In the genomic region with DNA sequence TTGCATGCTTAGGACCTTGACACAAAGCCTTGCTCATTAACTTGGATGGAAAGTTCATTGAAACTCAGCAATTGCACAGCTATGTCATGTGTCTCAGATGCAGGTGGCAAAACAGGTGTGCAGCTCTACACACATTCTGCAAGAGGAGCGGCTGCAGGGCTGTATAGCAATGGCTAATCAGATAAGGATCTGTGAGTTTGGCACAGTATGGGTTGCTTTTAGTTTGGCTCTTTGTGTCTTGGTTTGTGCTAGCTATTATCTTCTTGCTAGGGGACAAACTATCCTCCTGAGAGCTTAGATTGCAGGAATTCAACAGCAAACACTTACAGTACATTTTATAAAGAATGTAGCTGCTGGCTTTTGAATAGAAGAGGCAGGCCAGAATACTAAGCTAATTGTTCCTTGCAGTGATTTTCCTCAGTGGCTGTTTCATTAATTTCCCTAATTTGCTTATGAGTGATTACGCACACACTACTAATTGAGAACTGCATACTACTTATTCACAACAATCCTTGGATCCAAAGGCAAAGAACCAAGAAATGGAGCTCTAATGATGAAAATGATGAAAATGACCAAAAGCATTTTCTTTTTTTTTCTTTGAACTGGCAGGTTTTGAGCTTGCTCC, we compare ENCODE assay signal across 30 mouse cellular contexts.
DNase-seq lines count a peak whose midpoint lies in the region; ATAC-seq lines count a peak whose summit lies in the region.
"Had no signal": no experiment of that assay in that cellular context is flagged by ENCODE, and none has a peak within 500 bp of the region (broad histone marks: within the 10 kb centered on the region; RNA-seq: fewer than 3 reads in every experiment).

No protein-coding gene starts in this region.

- no peak overlapping the region for H3K9ac ChIP-seq in hindbrain, embryonic 16.5 days (ENCODE audit: low read depth, low read length)
- no peak overlapping the region for H3K9ac ChIP-seq in hindbrain, embryonic 14.5 days
- no peak overlapping the region for H3K9ac ChIP-seq in forebrain, embryonic 14.5 days (ENCODE audit: low read length)
- no peak overlapping the region for H3K9ac ChIP-seq in midbrain, embryonic 16.5 days (ENCODE audit: low read depth, low read length)
- H3K9ac ChIP-seq: limb, embryonic 15.5 days; liver, embryonic 13.5 days had no signal

- ATAC-seq in hindbrain, embryonic 16.5 days: peak; percentile 68; the same call in 1 of the 2 replicates
- no peak for ATAC-seq in hindbrain, embryonic 14.5 days (ENCODE audit: low FRiP score)
- ATAC-seq in forebrain, embryonic 14.5 days: peak; percentile 83
- peak; percentile 62 for ATAC-seq in midbrain, embryonic 16.5 days
- ATAC-seq: activated CD4-positive, CD25-positive, alpha-beta regulatory T cell, adult 4 months; CD4-positive, CD25-positive, alpha-beta regulatory T cell, adult 4 months; hindbrain, postnatal 0 days; intestine, embryonic 16.5 days; lung, postnatal 0 days had no signal

- no peaks in the 10 kb centered on the region for H3K36me3 ChIP-seq in hindbrain, embryonic 16.5 days (ENCODE audit: control insufficient read depth, insufficient read depth, low read length)
- H3K36me3 ChIP-seq in hindbrain, embryonic 14.5 days (replicated peaks; ENCODE audit: control insufficient read depth, insufficient read depth): no peaks in the 10 kb centered on the region
- H3K36me3 ChIP-seq in forebrain, embryonic 14.5 days (ENCODE audit: control insufficient read depth, insufficient read depth, low read length): no peaks in the 10 kb centered on the region
- H3K36me3 ChIP-seq in midbrain, embryonic 16.5 days (ENCODE audit: control insufficient read depth, insufficient read depth, low read length): no peaks in the 10 kb centered on the region
- H3K36me3 ChIP-seq: limb, embryonic 10.5 days; limb, embryonic 15.5 days; liver, embryonic 13.5 days had no signal

- no peak overlapping the region for H3K4me2 ChIP-seq in hindbrain, embryonic 16.5 days (ENCODE audit: low read length)
- H3K4me2 ChIP-seq in hindbrain, embryonic 14.5 days (replicated peaks): no peak overlapping the region
- no peak overlapping the region for H3K4me2 ChIP-seq in forebrain, embryonic 14.5 days (ENCODE audit: low read length)
- H3K4me2 ChIP-seq in midbrain, embryonic 16.5 days (ENCODE audit: low read length): no peak overlapping the region
- H3K4me2 ChIP-seq: limb, embryonic 15.5 days; liver, embryonic 13.5 days had no signal

- H3K27ac ChIP-seq in hindbrain, embryonic 16.5 days (ENCODE audit: low read depth, low read length): no peak overlapping the region
- no peak overlapping the region for H3K27ac ChIP-seq in hindbrain, embryonic 14.5 days
- H3K27ac ChIP-seq in forebrain, embryonic 14.5 days (ENCODE audit: low read depth, low read length): peak overlapping the region; percentile 27; the same call in 1 of the 2 replicates
- H3K27ac ChIP-seq in midbrain, embryonic 16.5 days (ENCODE audit: low read length): peak overlapping the region; percentile 7; the same call in 1 of the 2 replicates
- H3K27ac ChIP-seq: gastrocnemius, adult 2 months; heart, adult 2 months; hindbrain, postnatal 0 days; limb, embryonic 10.5 days; limb, embryonic 15.5 days; liver, embryonic 13.5 days; macrophage had no signal

- no peaks in the 10 kb centered on the region for H3K27me3 ChIP-seq in hindbrain, embryonic 16.5 days (replicated peaks; ENCODE audit: control insufficient read depth, insufficient read depth, low read length)
- no peaks in the 10 kb centered on the region for H3K27me3 ChIP-seq in hindbrain, embryonic 14.5 days (ENCODE audit: control insufficient read depth, insufficient read depth, low read length)
- H3K27me3 ChIP-seq in forebrain, embryonic 14.5 days (replicated peaks; ENCODE audit: control insufficient read depth, insufficient read depth, low read length): no peaks in the 10 kb centered on the region
- H3K27me3 ChIP-seq in midbrain, embryonic 16.5 days (ENCODE audit: control insufficient read depth, insufficient read depth, low read depth, low read length): no peaks in the 10 kb centered on the region
- H3K27me3 ChIP-seq: limb, embryonic 15.5 days; liver, embryonic 13.5 days had no signal

- WGBS in hindbrain, embryonic 16.5 days: 71% methylated on average over 2 of the region's 2 CpGs
- WGBS in hindbrain, embryonic 14.5 days: 65% methylated on average over 2 of the region's 2 CpGs
- 13% methylated on average over 2 of the region's 2 CpGs for WGBS in forebrain, embryonic 14.5 days
- WGBS in midbrain, embryonic 16.5 days: 67% methylated on average over 2 of the region's 2 CpGs

- no peak for DNase-seq in hindbrain, embryonic 14.5 days (ENCODE audit: low spot score)
- peak; percentile 7 for DNase-seq in retina, postnatal 1 day
- DNase-seq in retina, embryonic 14.5 days (ENCODE audit: low spot score): no peak
- DNase-seq in forebrain, embryonic 14.5 days (ENCODE audit: low spot score): peak; percentile 79
- no peak for DNase-seq in adrenal gland, adult (ENCODE audit: inconsistent age in 2 of 2, low spot score in 1 of 2)
- DNase-seq in urinary bladder, postnatal 36 days (ENCODE audit: low spot score in 2 of 2): no peak
- DNase-seq: adrenal gland, adult 8-10 months; cerebellum, adult 11 months; cerebellum, adult 9-10 months; cerebellum, postnatal 36 days; gastrocnemius, adult 2 months; gastrocnemius, postnatal 36 days; heart, adult 2 months; heart, postnatal 14 days; kidney, adult 9 months; kidney, postnatal 14 days; layer of hippocampus, adult 9-11 months; liver, embryonic 13.5 days; lung, adult 18-20 months; thymus, postnatal 4 days had no signal

- no peak overlapping the region for H3K4me3 ChIP-seq in hindbrain, embryonic 16.5 days (ENCODE audit: low read length)
- H3K4me3 ChIP-seq in hindbrain, embryonic 14.5 days (replicated peaks; ENCODE audit: low read length): no peak overlapping the region
- H3K4me3 ChIP-seq in forebrain, embryonic 14.5 days (ENCODE audit: low read depth, low read length): no peak overlapping the region
- no peak overlapping the region for H3K4me3 ChIP-seq in midbrain, embryonic 16.5 days (ENCODE audit: low read depth, low read length)
- H3K4me3 ChIP-seq: gastrocnemius, adult 2 months; heart, adult 2 months; limb, embryonic 10.5 days; limb, embryonic 15.5 days; liver, embryonic 13.5 days had no signal

- no peaks in the 10 kb centered on the region for H3K9me3 ChIP-seq in hindbrain, embryonic 16.5 days (ENCODE audit: control insufficient read depth, low read length)
- no peaks in the 10 kb centered on the region for H3K9me3 ChIP-seq in hindbrain, embryonic 14.5 days (ENCODE audit: control insufficient read depth, low read length)
- no peaks in the 10 kb centered on the region for H3K9me3 ChIP-seq in forebrain, embryonic 14.5 days (replicated peaks; ENCODE audit: control insufficient read depth, low read length)
- no peaks in the 10 kb centered on the region for H3K9me3 ChIP-seq in midbrain, embryonic 16.5 days (replicated peaks; ENCODE audit: control insufficient read depth, low read length, poor library complexity, severe bottlenecking)
- H3K9me3 ChIP-seq: limb, embryonic 10.5 days; limb, embryonic 15.5 days; liver, embryonic 13.5 days had no signal

- peaks cover 4% of the 10 kb centered on the region; the same call in 1 of the 2 replicates for H3K4me1 ChIP-seq in hindbrain, embryonic 16.5 days (ENCODE audit: control insufficient read depth, insufficient read depth, low read depth, low read length)
- no peaks in the 10 kb centered on the region for H3K4me1 ChIP-seq in hindbrain, embryonic 14.5 days (replicated peaks; ENCODE audit: control insufficient read depth, insufficient read depth, low read length)
- H3K4me1 ChIP-seq in forebrain, embryonic 14.5 days (ENCODE audit: control insufficient read depth, insufficient read depth, low read length): peaks cover 7% of the 10 kb centered on the region
- H3K4me1 ChIP-seq in midbrain, embryonic 16.5 days (ENCODE audit: control insufficient read depth, insufficient read depth, low read length): peaks cover 5% of the 10 kb centered on the region; the same call in 1 of the 2 replicates
- H3K4me1 ChIP-seq: limb, embryonic 15.5 days had no signal

Comparison
In these comparisons a context has a peak if more than half of its experiments do, and no peak if none do; other contexts are left out.
1. DNase-seq: peak in retina, postnatal 1 day (single experiment) and forebrain, embryonic 14.5 days (single experiment); none in hindbrain, embryonic 14.5 days (single experiment), retina, embryonic 14.5 days (single experiment), adrenal gland, adult (0 of 2) and urinary bladder, postnatal 36 days (0 of 2).
2. H3K27ac ChIP-seq: peak in forebrain, embryonic 14.5 days (single experiment) and midbrain, embryonic 16.5 days (single experiment); none in hindbrain, embryonic 16.5 days (single experiment) and hindbrain, embryonic 14.5 days (single experiment).